Mouse (Mus musculus): Measurements from ENCODE around the gene Ccdc159. TPM values are rescaled to one million over a fixed set of nuclear protein-coding genes. Genes with fewer than 3 reads are reported as not detected.
A peak's percentile ranks its signal among the peaks of the same experiment; 100 is the strongest.

Ccdc159 gene
- polyA plus RNA-seq, 1 experiment from 2014 or later, result 4.9 TPM

DNA sequence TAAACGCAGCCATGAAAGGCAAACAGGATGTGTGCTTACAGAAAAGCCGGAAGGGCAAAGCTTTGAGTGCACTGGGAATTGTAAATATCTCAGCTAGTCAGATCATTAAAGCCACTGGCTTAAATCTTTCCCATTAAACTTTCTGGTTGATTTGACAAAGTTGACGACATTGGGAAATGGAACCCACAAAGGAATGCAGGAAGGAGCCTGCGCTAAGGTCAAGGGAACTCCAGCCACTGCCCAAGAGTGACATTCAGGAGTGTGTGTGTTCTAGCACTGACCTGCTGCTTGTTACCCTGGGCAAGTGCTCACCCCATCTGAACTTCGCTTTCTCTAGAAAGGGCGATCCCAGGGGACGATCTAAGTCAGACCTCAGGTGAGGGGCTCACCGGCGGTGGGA is 32.9 kb downstream of the Ccdc159 start:
- Histone ChIP-seq H3K9me3 (ENCODE audit: low read depth, low read length) (no peaks in the 10 kb centered on the region), H3K27ac (ENCODE audit: low read depth) (no peak overlapping the region), H3K4me3 (ENCODE audit: low read depth, low read length) (no peak overlapping the region), H3K27me3 (ENCODE audit: insufficient read depth, low read length) (peaks cover 28% of the 10 kb centered on the region), H3K9ac (no peak overlapping the region), H3K4me2 (peak overlapping the region; percentile 77; the same call in 1 of the 2 replicates), H3K36me3 (ENCODE audit: insufficient read depth) (no peaks in the 10 kb centered on the region; the same call in 1 of the 2 replicates), H3K4me1 (ENCODE audit: insufficient read depth) (peaks cover 5% of the 10 kb centered on the region; the same call in 1 of the 2 replicates)
- ATAC-seq (ENCODE audit: insufficient read depth) (no peak), DNase-seq (no peak)
- WGBS, result 42% methylated on average over 9 of the region's 9 CpGs
- TF ChIP-seq CTCF (IDR thresholded peaks at IDR 0.05; ENCODE audit: low read depth), result no peak

- Histone ChIP-seq H3K9me3 (ENCODE audit: low read depth, low read length) (no peaks in the 10 kb centered on the region), H3K27ac (ENCODE audit: low read depth) (no peak overlapping the region), H3K9ac (no peak overlapping the region), H3K4me1 (ENCODE audit: insufficient read depth) (peaks cover 5% of the 10 kb centered on the region; the same call in 1 of the 2 replicates), H3K4me2 (peak overlapping the region; percentile 77), H3K36me3 (ENCODE audit: insufficient read depth) (no peaks in the 10 kb centered on the region; the same call in 1 of the 2 replicates), H3K4me3 (ENCODE audit: low read depth, low read length) (peak overlapping the region; percentile 45), H3K27me3 (ENCODE audit: insufficient read depth, low read length) (peaks cover 28% of the 10 kb centered on the region)
- 11% methylated on average over 26 of the region's 26 CpGs for WGBS
- DNase-seq (peak; percentile 56), ATAC-seq (ENCODE audit: insufficient read depth) (no peak)
- peak; percentile 40 for TF ChIP-seq CTCF (IDR thresholded peaks at IDR 0.05; ENCODE audit: low read depth)
Measured at GRCm38 (mm10) chr9:21960558-21961208, 33.4 kb downstream of the Ccdc159 start.

GRCm38 (mm10) chr9:21961366-21961980 is 34.2 kb downstream of the Ccdc159 start:
- DNase-seq (no peak), ATAC-seq (ENCODE audit: insufficient read depth) (no peak)
- H3K27ac ChIP-seq (ENCODE audit: low read depth), result no peak overlapping the region
- H3K36me3 ChIP-seq (ENCODE audit: insufficient read depth), result no peaks in the 10 kb centered on the region; the same call in 1 of the 2 replicates
- H3K27me3 ChIP-seq (ENCODE audit: insufficient read depth, low read length), result peaks cover 28% of the 10 kb centered on the region
- peak overlapping the region; percentile 46 for H3K9ac ChIP-seq
- H3K4me3 ChIP-seq (ENCODE audit: low read depth, low read length), result peak overlapping the region; percentile 45
- under 1% methylated on average over 35 of the region's 35 CpGs for WGBS
- H3K9me3 ChIP-seq (ENCODE audit: low read depth, low read length), result no peaks in the 10 kb centered on the region
- H3K4me1 ChIP-seq (ENCODE audit: insufficient read depth), result peaks cover 5% of the 10 kb centered on the region; the same call in 1 of the 2 replicates
- H3K4me2 ChIP-seq, result peak overlapping the region; percentile 77
- TF ChIP-seq CTCF (IDR thresholded peaks at IDR 0.05; ENCODE audit: low read depth), result no peak

DNA sequence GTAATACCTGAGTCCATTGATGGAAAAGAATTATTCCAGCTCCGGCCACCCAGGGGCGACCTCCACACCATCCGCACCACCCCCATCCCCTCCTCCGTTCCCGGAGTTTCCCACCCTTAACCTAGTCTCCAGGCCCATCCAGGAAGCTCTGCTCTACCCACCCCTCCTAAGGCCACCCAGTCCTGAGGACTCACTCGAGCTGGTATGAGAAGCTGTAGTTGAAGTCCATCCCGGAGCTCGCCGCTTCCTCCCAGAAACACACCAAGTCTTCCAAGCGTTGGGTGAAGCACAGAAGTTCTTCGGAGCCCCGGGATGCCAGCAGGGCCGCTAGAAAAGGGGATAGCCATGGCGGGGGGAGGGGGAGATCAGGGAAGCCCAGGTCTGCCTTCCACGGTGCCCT is 34.7 kb downstream of the Ccdc159 start:
- H3K4me1 ChIP-seq (ENCODE audit: insufficient read depth), result peaks cover 5% of the 10 kb centered on the region; the same call in 1 of the 2 replicates
- peaks cover 28% of the 10 kb centered on the region for H3K27me3 ChIP-seq (ENCODE audit: insufficient read depth, low read length)
- no peaks in the 10 kb centered on the region for H3K9me3 ChIP-seq (ENCODE audit: low read depth, low read length)
- DNase-seq (no peak), ATAC-seq (ENCODE audit: insufficient read depth) (peak; percentile 61)
- H3K4me3 ChIP-seq (ENCODE audit: low read depth, low read length), result peak overlapping the region; percentile 45
- 2% methylated on average over 15 of the region's 15 CpGs for WGBS
- peak overlapping the region; percentile 46 for H3K9ac ChIP-seq
- peak; percentile 31; the same call in 1 of the 2 replicates for TF ChIP-seq CTCF (IDR thresholded peaks at IDR 0.05; ENCODE audit: low read depth)
- H3K4me2 ChIP-seq, result peak overlapping the region; percentile 77
- no peaks in the 10 kb centered on the region; the same call in 1 of the 2 replicates for H3K36me3 ChIP-seq (ENCODE audit: insufficient read depth)
- H3K27ac ChIP-seq (ENCODE audit: low read depth), result no peak overlapping the region

DNA sequence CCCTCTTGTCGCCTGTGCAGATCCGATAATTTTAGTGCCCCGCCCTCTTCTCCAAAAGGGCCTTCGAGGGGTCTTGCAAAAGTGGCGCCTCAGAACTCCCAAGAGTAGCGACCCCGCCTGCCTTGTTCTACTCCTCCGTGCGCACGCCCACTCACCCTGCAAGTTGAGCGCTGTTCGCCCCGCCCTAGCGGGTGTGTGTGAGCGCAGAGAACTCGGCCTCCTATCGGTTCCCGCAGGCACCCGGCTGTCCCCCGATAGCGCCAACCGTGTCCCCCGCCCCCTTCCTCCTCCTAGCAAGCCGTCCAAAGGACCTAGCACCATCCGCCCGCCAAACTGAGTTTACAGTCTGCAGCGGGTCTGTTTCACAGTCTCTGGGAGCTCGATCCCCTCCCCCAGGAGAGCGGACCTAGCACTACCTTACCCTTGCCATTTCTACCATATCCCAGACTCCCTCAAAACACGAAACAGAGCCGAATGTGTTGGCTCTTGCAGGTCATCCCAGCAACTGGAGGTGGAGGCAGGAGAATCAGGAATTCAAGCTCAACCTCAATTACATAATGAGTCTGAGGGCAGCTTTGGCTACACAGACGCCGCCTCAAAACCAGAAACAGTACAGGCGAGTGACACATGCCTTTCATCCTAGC is 35.3 kb downstream of the Ccdc159 start:
- Histone ChIP-seq H3K4me2 (peak overlapping the region; percentile 77), H3K27ac (ENCODE audit: low read depth) (peak overlapping the region; percentile 58), H3K9ac (peak overlapping the region; percentile 46), H3K4me3 (ENCODE audit: low read depth, low read length) (peak overlapping the region; percentile 45), H3K4me1 (ENCODE audit: insufficient read depth) (peaks cover 5% of the 10 kb centered on the region; the same call in 1 of the 2 replicates), H3K27me3 (ENCODE audit: insufficient read depth, low read length) (peaks cover 28% of the 10 kb centered on the region), H3K9me3 (ENCODE audit: low read depth, low read length) (no peaks in the 10 kb centered on the region), H3K36me3 (ENCODE audit: insufficient read depth) (no peaks in the 10 kb centered on the region; the same call in 1 of the 2 replicates)
- ATAC-seq (ENCODE audit: insufficient read depth), result peak; percentile 85
- TF ChIP-seq CTCF (IDR thresholded peaks at IDR 0.05; ENCODE audit: low read depth), result peak; percentile 32; the same call in 1 of the 2 replicates
- DNase-seq, result peak; percentile 86
- 3% methylated on average over 34 of the region's 34 CpGs for WGBS

DNA sequence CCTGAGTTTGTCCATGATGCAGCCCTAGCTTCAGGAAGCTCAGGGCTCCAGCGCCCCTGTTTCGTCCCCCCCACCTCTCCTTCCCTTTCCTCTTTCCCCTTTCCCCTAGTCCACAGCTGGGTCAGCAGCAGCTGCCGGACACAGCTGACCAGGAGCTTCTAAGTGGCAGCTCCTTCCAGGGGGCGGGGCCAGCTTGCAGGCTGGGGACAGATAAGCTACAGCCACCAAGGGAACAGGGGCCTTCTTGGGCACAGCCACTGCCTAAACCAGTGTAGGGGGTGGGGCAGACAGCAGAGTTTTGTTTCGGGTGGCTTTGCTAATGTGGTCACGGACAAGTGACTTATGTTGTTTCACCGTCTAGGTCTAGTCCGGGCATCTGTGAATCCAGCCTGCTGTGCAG is 36.1 kb downstream of the Ccdc159 start, which contains the start of gene Epor:
Epor (minus strand) TSS at position 90 of the 400 bp plus-strand sequence.
- DNase-seq (peak; percentile 64), ATAC-seq (ENCODE audit: insufficient read depth) (peak; percentile 47)
- H3K4me2 ChIP-seq, result peak within 1 kb of the TSS; percentile 77
- no peaks in the 10 kb centered on the region for H3K36me3 ChIP-seq (ENCODE audit: insufficient read depth)
- peak within 1 kb of the TSS; percentile 46 for H3K9ac ChIP-seq
- peak within 1 kb of the TSS; percentile 45 for H3K4me3 ChIP-seq (ENCODE audit: low read depth, low read length)
- TF ChIP-seq CTCF (IDR thresholded peaks at IDR 0.05; ENCODE audit: low read depth), result no peak
- 11% methylated on average over 8 of the region's 8 CpGs for whole genome bisulfite sequencing
- H3K27me3 ChIP-seq (ENCODE audit: insufficient read depth, low read length), result peaks cover 28% of the 10 kb centered on the region
- no peaks in the 10 kb centered on the region for H3K9me3 ChIP-seq (ENCODE audit: low read depth, low read length)
- peaks cover 5% of the 10 kb centered on the region; the same call in 1 of the 2 replicates for H3K4me1 ChIP-seq (ENCODE audit: insufficient read depth)
- H3K27ac ChIP-seq (ENCODE audit: low read depth), result peak within 1 kb of the TSS; percentile 58

Measured in lung, embryonic 14.5 days (tissue).